Mouse (Mus musculus): ENCODE measurements around the gene Celf5. TPM values are rescaled to one million over a fixed set of nuclear protein-coding genes. Genes with fewer than 3 reads are reported as not detected.
"Not testable (repeated sequence)": the region's sequence is repeated elsewhere in the genome, so short reads cannot be mapped to it uniquely, and the experiment has no call there.

Gene Celf5
- polyA plus RNA-seq, 1 experiment from 2014 or later = 0.30 TPM

GRCm38 (mm10) chr10:81452237-81452946, 30.1 kb downstream of the Celf5 start:
- no peak for ATAC-seq (replicated peaks; ENCODE audit: low FRiP score, low read depth)
- 9% methylated on average over 36 of the region's 36 CpGs for WGBS
- Histone ChIP-seq H3K27ac (no peak overlapping the region), H3K9me3 (replicated peaks; ENCODE audit: low read length) (no peaks in the 10 kb centered on the region), H3K4me2 (ENCODE audit: low read length) (no peak overlapping the region), H3K36me3 (ENCODE audit: insufficient read depth, low read length) (no peaks in the 10 kb centered on the region), H3K4me1 (replicated peaks; ENCODE audit: insufficient read depth, low read length) (0 out of 2 replicates have a peak, but pooled peaks cover 4% of the 10 kb centered on the region), H3K4me3 (replicated peaks; ENCODE audit: low read depth, low read length) (no peak overlapping the region), H3K27me3 (ENCODE audit: insufficient read depth, low read length) (peaks cover 43% of the 10 kb centered on the region), H3K9ac (ENCODE audit: low read depth, low read length) (no peak overlapping the region)
- no peak for DNase-seq (ENCODE audit: low spot score)
- no peak for TF ChIP-seq CTCF (IDR thresholded peaks at IDR 0.05; ENCODE audit: low read depth)

- no peaks in the 10 kb centered on the region for H3K9me3 ChIP-seq (replicated peaks; ENCODE audit: low read length)
- 0 out of 2 replicates have a peak, but pooled peaks cover 4% of the 10 kb centered on the region for H3K4me1 ChIP-seq (replicated peaks; ENCODE audit: insufficient read depth, low read length)
- no peak overlapping the region for H3K27ac ChIP-seq
- WGBS = 26% methylated on average over 6 of the region's 6 CpGs
- no peak for TF ChIP-seq CTCF (IDR thresholded peaks at IDR 0.05; ENCODE audit: low read depth)
- no peak overlapping the region for H3K4me3 ChIP-seq (replicated peaks; ENCODE audit: low read depth, low read length)
- peaks cover 42% of the 10 kb centered on the region for H3K27me3 ChIP-seq (ENCODE audit: insufficient read depth, low read length)
- H3K36me3 ChIP-seq (ENCODE audit: insufficient read depth, low read length) = no peaks in the 10 kb centered on the region
- no peak for DNase-seq (ENCODE audit: low spot score)
- no peak overlapping the region for H3K4me2 ChIP-seq (ENCODE audit: low read length)
- no peak for ATAC-seq (replicated peaks; ENCODE audit: low FRiP score, low read depth)
- no peak overlapping the region for H3K9ac ChIP-seq (ENCODE audit: low read depth, low read length)
Observed at GRCm38 (mm10) chr10:81451365-81451745, 31.2 kb downstream of the Celf5 start.

- ATAC-seq (replicated peaks; ENCODE audit: low FRiP score, low read depth) (peak; percentile 23; the same call in 1 of the 2 replicates), DNase-seq (ENCODE audit: low spot score) (no peak)
- Histone ChIP-seq H3K9ac (ENCODE audit: low read depth, low read length) (no peak overlapping the region), H3K9me3 (replicated peaks; ENCODE audit: low read length) (no peaks in the 10 kb centered on the region), H3K4me1 (replicated peaks; ENCODE audit: insufficient read depth, low read length) (0 out of 2 replicates have a peak, but pooled peaks cover 4% of the 10 kb centered on the region), H3K4me3 (replicated peaks; ENCODE audit: low read depth, low read length) (no peak overlapping the region), H3K4me2 (ENCODE audit: low read length) (no peak overlapping the region), H3K36me3 (ENCODE audit: insufficient read depth, low read length) (no peaks in the 10 kb centered on the region), H3K27ac (no peak overlapping the region), H3K27me3 (ENCODE audit: insufficient read depth, low read length) (peaks cover 42% of the 10 kb centered on the region)
- TF ChIP-seq CTCF (IDR thresholded peaks at IDR 0.05; ENCODE audit: low read depth) = no peak
- WGBS = 52% methylated on average over 9 of the region's 9 CpGs
Observed at GRCm38 (mm10) chr10:81450641-81451364, 31.7 kb downstream of the Celf5 start.

GRCm38 (mm10) chr10:81450140-81450539, 32.4 kb downstream of the Celf5 start:
- Histone ChIP-seq H3K4me1 (replicated peaks; ENCODE audit: insufficient read depth, low read length) (0 out of 2 replicates have a peak, but pooled peaks cover 4% of the 10 kb centered on the region), H3K4me3 (replicated peaks; ENCODE audit: low read depth, low read length) (no peak overlapping the region), H3K9ac (ENCODE audit: low read depth, low read length) (no peak overlapping the region), H3K27me3 (ENCODE audit: insufficient read depth, low read length) (peaks cover 39% of the 10 kb centered on the region), H3K4me2 (ENCODE audit: low read length) (no peak overlapping the region), H3K36me3 (ENCODE audit: insufficient read depth, low read length) (no peaks in the 10 kb centered on the region), H3K9me3 (replicated peaks; ENCODE audit: low read length) (no peaks in the 10 kb centered on the region), H3K27ac (no peak overlapping the region)
- ATAC-seq (replicated peaks; ENCODE audit: low FRiP score, low read depth) = peak; percentile 56; the same call in 1 of the 2 replicates
- peak; percentile 96 for TF ChIP-seq CTCF (IDR thresholded peaks at IDR 0.05; ENCODE audit: low read depth)
- WGBS = 2% methylated on average over 7 of the region's 7 CpGs
- DNase-seq (ENCODE audit: low spot score) = peak; percentile 86

- not testable (repeated sequence) for ATAC-seq (replicated peaks; ENCODE audit: low FRiP score, low read depth)
- 40% methylated on average over 2 of the region's 2 CpGs for WGBS
Observed at GRCm38 (mm10) chr10:81445516-81445915, 37.0 kb downstream of the Celf5 start.

GRCm38 (mm10) chr10:81441019-81441418, 41.5 kb downstream of the Celf5 start:
- H3K27me3 ChIP-seq (ENCODE audit: insufficient read depth, low read length) = no peaks in the 10 kb centered on the region
- H3K4me1 ChIP-seq (replicated peaks; ENCODE audit: insufficient read depth, low read length) = no peaks in the 10 kb centered on the region
- H3K36me3 ChIP-seq (ENCODE audit: insufficient read depth, low read length) = no peaks in the 10 kb centered on the region
- no peak overlapping the region for H3K4me3 ChIP-seq (replicated peaks; ENCODE audit: low read depth, low read length)
- peak; percentile 58 for TF ChIP-seq CTCF (IDR thresholded peaks at IDR 0.05; ENCODE audit: low read depth)
- no peaks in the 10 kb centered on the region for H3K9me3 ChIP-seq (replicated peaks; ENCODE audit: low read length)
- no peak overlapping the region for H3K9ac ChIP-seq (ENCODE audit: low read depth, low read length)
- DNase-seq (ENCODE audit: low spot score) (peak; percentile 49), ATAC-seq (replicated peaks; ENCODE audit: low FRiP score, low read depth) (no peak)
- H3K27ac ChIP-seq = no peak overlapping the region
- no peak overlapping the region for H3K4me2 ChIP-seq (ENCODE audit: low read length)

More at GRCm38 (mm10) chr10:81445516-81445915, 37.0 kb downstream of the Celf5 start:
- not testable (repeated sequence) for H3K4me2 ChIP-seq (ENCODE audit: low read length); H3K27me3 ChIP-seq (ENCODE audit: insufficient read depth, low read length); H3K4me1 ChIP-seq (replicated peaks; ENCODE audit: insufficient read depth, low read length); H3K27ac ChIP-seq; H3K4me3 ChIP-seq (replicated peaks; ENCODE audit: low read depth, low read length); H3K9me3 ChIP-seq (replicated peaks; ENCODE audit: low read length); H3K9ac ChIP-seq (ENCODE audit: low read depth, low read length); H3K36me3 ChIP-seq (ENCODE audit: insufficient read depth, low read length); DNase-seq (ENCODE audit: low spot score)
- TF ChIP-seq CTCF (IDR thresholded peaks at IDR 0.05; ENCODE audit: low read depth) = peak; percentile 31; the same call in 1 of the 2 replicates
